Mouse (Mus musculus): ENCODE data around the gene Ccdc127.

The Ccdc127 gene

DNA sequence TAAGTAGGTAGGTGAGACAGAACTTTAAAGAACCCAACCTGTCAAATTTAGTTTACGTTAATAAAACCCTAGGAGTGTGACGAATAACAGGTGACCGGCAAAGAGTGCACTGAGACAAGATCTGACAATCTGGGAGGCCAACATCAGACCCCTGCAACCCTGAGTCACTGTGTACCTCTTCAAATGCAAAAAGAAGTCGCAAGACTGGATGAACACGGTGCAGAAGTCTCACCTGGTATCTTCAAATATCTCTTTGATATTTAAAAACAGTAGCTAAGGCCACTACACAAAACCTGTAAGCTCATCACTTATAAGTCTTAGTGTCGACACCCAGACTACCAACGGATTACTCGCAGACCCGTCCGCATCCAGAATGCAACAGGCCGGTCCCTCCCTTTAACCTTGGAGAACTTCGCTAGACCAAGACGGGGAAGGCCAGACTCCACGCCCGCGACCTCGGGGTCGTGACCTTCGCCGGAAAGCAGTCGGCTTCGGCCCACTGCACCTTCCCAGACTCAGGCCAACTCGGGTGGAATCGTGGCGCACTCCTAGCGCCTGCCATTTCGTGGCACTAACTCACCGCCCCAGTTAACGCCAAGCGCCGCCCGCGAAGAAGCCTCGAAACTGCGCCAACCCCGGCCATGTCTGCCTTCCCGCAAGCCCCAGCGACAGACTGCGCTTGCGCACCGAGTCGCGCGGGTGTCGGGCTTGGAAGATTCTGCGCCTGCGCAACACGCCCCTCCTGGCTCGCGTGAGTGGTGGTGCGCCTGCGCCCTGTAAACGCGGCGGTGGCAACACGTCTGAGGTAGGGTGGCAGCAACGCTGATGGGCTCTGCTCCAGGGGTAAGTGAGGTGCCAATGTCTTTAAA lies at the start of gene Ccdc127, which contains the start of gene Sdha:
Gene Ccdc127, plus strand, starts transcription at position 744 of the 869 bp plus-strand sequence.
Gene Sdha, minus strand, starts transcription at position 715 of the 869 bp plus-strand sequence.
- DNase-seq (ENCODE audit: low read depth, low spot score): peak; percentile 92

DNA sequence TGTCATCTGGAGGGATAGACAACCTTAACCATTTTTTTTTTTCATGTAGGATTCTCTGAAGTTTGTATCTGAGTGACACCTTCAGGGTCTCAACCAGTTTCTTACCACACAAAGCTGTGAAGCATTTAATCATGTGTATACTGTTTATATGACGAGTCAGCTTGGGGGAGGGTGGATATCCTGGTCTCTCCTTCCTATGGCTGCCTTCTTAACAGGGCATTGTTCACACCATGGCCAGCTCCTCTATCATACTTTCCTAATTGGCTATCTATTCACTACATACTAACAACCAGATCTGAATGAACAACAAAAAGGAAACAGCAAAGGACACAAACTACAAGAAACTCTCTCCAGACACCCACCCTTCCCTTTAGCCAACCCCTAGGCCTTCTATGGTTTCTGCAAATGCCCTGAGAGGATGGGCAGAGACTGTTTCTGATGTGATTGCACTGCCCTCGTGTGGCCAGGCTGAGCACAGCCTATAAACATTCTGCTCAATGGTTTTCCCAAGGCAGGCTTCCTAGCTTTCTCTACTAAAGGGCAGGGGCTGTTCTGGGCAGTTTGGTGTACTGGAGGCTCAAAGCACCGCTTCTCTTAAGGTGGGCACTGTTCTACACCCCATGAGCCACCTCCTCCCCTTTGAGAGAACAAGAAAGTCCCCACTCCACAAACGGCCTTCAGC lies 49.0 kb upstream of the Ccdc127 start:
- no peak for DNase-seq (ENCODE audit: low read depth, low spot score)

- DNase-seq (ENCODE audit: low read depth, low spot score): no peak
Measured at GRCm38 (mm10) chr13:74301607-74301984, 48.5 kb upstream of the Ccdc127 start.

- no peak for DNase-seq (ENCODE audit: low read depth, low spot score)
Measured at GRCm38 (mm10) chr13:74302050-74303037, 47.8 kb upstream of the Ccdc127 start.

DNA sequence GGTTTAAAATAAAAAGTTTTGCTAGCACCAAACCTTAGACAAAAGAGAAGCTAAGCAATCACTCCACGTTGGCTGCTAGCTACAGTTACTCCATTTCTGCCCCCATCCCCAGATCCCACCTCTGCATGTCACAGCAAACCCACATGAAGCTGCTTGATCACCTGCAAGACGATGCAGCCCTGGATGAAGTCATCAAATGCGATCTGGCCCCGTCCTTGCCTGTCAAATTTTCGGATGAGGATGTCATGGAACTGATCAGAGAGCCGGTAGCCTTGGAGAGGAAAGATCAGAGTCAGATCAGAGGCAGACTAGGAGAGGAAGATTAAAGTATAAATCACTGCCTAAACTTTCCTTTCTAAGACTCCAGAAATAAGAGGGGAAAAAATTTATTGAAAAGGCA lies 44.7 kb upstream of the Ccdc127 start:
- DNase-seq (ENCODE audit: low read depth, low spot score): no peak

GRCm38 (mm10) chr13:74305780-74306179 lies 44.3 kb upstream of the Ccdc127 start:
- DNase-seq (ENCODE audit: low read depth, low spot score): no peak

DNA sequence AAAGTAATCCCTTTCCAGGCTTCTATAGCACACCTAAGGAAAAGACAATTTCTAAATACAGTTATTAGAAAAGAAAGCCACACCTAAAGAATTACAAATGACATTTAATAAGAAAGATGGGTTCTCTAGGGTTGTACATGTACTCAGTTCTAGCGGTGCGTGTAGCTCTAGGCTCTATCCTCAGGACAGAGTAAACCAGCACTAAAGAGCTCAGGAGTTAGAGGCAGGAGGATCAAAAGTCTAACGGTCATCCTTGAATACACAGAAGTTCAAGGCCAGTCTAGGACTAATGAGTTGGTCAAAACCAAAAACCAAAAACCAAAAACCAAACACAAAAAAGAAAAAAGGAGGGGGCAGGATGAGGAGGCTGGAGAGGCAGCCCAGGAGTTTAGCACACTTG lies 35.5 kb upstream of the Ccdc127 start:
- DNase-seq (ENCODE audit: low read depth, low spot score): no peak

DNA sequence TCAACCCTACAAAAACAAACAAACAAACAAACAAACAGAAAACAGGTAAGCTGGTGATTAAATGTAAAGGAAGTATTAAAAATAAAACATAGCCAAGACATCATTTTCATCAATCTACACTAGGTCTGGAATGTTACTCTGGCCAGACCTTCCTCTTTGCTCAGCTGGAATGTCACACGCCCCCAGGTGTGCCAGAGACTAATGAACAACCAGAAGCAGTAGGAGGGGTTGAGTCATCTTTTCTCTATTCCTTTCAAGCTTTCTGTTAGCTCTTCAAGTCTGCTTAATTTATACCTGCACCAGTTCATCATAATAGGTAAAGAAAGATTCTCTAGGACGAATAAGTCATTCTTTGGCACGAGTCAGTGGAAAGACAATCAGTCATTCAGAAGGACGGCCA lies 33.7 kb upstream of the Ccdc127 start:
- no peak for DNase-seq (ENCODE audit: low read depth, low spot score)

DNA sequence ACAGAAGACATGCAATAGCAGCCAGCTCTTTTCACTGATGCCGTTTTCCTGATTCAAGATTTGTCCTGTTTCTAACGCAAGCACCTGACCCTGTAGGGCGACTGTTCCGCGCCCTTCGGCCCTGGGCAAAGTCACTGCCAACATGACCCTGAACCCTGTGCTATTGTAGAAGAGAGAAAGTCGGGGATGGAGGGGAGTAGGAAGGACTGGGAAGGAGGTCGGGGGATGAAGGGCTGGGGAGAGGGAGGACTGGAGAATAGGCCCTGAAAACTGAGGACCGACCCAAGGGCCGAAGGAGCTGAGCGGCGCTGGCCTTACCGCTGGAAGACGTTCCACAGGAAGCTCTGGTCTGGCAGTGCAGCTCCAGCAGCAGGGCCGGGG lies 33.3 kb upstream of the Ccdc127 start:
- no peak for DNase-seq (ENCODE audit: low read depth, low spot score)

- peak; percentile 73 for DNase-seq (ENCODE audit: low read depth, low spot score)
Measured at GRCm38 (mm10) chr13:74317170-74317849, 32.8 kb upstream of the Ccdc127 start, which contains the start of gene Pdcd6. Gene Pdcd6 (minus strand): TSS chr13:74317580.

- no peak for DNase-seq (ENCODE audit: low read depth, low spot score)
Measured at GRCm38 (mm10) chr13:74329321-74329720, 20.8 kb upstream of the Ccdc127 start.

DNA sequence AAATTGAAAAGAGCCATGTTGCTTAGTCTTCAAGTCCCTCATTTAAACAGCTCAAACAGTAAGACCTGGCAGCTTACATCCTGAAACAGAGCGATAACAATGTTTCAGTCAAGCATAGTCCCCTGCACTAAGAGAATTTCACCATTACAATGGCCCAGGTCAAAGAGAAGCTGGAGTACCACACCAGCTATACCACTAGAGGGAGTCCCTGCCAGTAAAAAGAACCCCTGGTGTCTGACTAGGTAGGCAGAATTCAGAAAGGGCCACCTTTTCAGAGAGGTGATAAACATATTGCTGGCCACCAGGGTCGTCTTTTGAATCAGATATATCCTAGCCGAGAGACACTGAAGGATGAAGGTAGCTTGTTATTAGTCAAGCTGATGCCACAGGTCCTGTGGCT lies 9.1 kb upstream of the Ccdc127 start:
- DNase-seq (ENCODE audit: low read depth, low spot score): no peak

DNA sequence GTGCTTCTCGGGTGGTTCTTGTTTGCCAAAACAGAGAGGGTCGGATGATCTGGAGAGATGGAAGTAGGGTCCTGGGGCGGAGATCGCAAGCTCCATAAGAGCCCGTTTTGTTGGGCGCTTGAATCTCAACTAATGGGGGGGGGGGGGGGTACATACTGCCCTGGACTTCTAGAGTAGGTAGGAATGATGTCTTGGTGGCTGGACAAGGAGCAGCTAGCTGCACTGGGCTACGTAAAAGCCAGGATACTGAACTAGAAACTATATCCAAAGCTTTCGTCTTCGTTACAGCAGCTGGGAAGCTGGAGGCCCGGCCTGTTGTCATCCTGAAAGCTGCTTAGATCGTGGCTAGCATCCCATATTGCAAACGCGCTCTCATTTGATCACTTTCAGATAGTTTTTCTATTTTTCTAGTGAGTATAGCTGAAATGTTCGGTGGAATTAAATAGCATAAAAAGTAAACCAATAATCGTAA lies 362 bp downstream of the Ccdc127 start:
- no peak for DNase-seq (ENCODE audit: low read depth, low spot score)

- no peak for DNase-seq (ENCODE audit: low read depth, low spot score)
Measured at GRCm38 (mm10) chr13:74356491-74356890, 6.4 kb downstream of the Ccdc127 start.

DNA sequence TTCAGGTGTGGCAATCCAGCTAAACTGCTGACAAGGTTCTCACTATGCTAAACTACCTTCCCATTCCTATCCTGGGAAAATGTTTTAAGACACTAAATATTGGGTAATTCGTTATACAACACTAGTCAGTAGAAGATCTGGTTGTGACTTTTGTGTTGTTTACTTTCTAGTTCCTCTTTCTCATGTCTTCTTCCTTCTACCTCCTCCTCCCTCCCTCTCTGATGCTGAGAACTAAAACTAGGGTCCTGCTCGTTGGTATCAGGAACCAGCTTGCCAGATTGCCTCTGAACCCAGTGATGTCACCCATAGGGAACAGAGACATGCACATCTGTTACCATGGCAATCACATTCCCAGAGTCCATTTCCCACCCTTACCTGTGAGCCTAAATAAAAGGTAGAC lies 12.1 kb downstream of the Ccdc127 start:
- no peak for DNase-seq (ENCODE audit: low read depth, low spot score)

DNA sequence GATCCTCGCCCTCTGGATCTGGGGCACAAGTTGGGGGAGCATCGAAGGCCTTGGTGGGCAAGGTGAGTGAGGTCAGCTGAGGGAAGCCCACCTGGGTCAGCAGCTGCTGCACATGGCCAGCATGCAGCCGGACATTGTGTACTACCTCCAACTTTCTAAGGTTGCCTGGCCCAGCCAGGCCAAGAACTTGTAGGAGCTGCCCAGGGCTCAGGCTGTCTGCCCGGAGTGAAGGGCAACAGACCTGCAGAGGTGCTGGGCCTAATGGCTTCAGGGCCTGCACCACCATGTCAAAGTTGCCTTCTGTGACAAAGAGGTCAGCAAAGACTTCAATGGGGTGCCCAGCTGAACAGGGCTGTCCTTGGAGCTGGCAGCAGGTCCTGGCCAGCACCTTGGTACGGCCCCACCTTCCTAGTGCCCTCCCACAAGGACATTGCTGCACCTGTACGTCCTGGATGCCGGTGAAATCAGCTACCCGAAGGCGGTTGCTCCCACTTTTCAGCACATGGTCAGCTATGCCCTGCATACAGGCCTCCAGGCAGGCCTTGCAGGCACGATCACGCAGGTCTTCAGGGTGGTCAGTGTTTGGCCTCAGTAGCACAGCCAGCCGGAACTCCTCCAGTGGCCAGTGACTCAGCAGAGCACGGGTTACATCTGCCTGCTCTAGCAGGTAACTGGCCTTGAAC lies 13.2 kb downstream of the Ccdc127 start:
- DNase-seq (ENCODE audit: low read depth, low spot score): no peak

DNA sequence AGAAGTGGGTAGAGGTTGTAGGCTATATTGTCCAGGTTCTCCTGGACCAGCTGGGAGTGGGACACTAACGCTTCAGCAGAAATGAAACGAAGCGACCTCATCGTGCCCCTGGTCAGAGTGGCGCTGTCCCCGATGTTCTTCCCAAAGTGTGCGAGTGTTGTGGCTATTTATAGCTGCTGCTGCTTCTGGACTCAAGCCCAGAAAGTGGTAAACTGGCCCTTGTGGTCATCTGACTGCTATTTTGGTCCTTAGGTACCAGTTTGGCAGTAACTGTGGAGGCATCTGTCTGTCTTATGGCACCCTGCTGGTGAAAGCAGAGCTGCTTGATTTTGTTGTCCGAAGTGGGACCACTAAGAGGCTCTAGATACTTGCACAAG lies 13.7 kb downstream of the Ccdc127 start, which contains the start of gene Lrrc14b:
Gene Lrrc14b, minus strand, starts transcription at position 147 of the 377 bp plus-strand sequence.
- DNase-seq (ENCODE audit: low read depth, low spot score): no peak

DNA sequence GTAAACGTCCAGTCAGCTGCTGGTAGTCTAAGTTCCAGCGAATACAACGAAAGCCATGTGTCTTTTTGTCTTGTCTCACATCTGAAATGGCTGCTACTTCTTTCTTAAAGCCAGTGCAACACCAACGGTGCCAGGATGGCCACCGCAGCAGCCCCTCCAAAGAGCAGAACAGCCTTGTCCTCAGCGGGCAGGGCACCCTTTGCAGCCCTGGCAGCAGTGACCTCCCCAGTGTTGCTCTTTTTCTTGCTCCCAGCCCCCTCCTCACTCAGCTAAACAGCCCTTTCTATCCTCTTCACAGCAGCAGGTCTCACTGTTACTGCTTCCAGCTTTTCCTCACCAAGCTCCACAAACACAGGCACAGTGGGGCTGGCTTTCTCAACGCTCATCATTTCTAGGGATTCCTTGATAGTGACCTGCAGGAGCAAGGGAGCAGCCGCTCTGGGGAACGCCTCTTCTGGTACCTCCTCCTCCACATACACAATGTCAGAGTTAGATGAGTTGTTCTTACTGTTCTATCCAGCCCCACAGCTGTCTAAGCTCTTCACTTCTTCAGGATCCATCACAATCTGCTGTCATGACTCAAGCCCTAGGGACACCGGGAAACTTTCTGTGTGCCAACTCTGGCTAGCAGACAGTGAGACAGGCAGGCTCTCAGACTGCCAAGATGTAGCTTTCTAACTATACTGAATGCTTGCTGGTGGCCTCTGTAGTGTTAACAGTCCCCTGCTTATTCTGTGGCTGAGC lies 31.6 kb downstream of the Ccdc127 start:
- DNase-seq (ENCODE audit: low read depth, low spot score): no peak

DNA sequence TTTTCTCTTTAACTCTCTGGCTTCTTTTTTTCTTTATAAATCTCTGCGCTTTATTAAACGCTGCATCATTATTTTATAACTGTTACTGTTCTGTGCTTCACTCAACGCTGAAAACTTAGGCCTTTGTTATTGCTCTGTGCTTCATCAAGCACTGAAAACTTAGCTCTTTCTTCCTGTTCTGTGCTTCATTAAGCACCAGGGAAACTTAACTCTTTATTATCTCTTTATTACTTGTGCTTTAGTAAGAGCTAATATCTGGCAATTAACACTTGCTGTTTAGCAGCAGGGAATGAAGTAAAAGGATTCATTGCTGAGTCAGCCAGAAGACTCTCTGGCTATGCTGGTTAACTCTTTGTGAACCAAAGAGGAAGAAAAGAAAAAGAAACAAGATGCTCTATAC lies 32.2 kb downstream of the Ccdc127 start:
- no peak for DNase-seq (ENCODE audit: low read depth, low spot score)

GRCm38 (mm10) chr13:74389730-74390129 lies 39.6 kb downstream of the Ccdc127 start:
- DNase-seq (ENCODE audit: low read depth, low spot score): no peak

Data from brain, embryonic 18.5 days (tissue).